Mouse (Mus musculus): Measurements from ENCODE around the gene Tmem135. TPM values are rescaled to one million over a fixed set of nuclear protein-coding genes. Genes with fewer than 3 reads are reported as not detected.

Gene Tmem135
- polyA plus RNA-seq (2015; fragmentation: Nextera tagmentation; extraction: Ambion mirVana): 12.4 and 16.7 TPM in 2 replicates

- H3K9me3 ChIP-seq (replicated peaks): no peaks in the 10 kb centered on the region
- peak within 1 kb of the TSS; percentile 74 for H3K9ac ChIP-seq
- ATAC-seq (ENCODE audit: low read depth) (peak; percentile 94), DNase-seq (peak; percentile 77)
- peak within 1 kb of the TSS; percentile 87 for H3K4me2 ChIP-seq
- H3K4me1 ChIP-seq (replicated peaks): peaks cover 26% of the 10 kb centered on the region
- H3K27ac ChIP-seq: peak within 1 kb of the TSS; percentile 57
- peaks cover 6% of the 10 kb centered on the region; the same call in 1 of the 2 replicates for H3K36me3 ChIP-seq
- peak within 1 kb of the TSS; percentile 67 for H3K4me3 ChIP-seq (replicated peaks)
- under 1% methylated on average over 59 of the region's 62 CpGs for WGBS (ENCODE audit: insufficient replicate concordance)
- H3K27me3 ChIP-seq: peaks cover 56% of the 10 kb centered on the region
Observed at GRCm38 (mm10) chr7:89404081-89404733, at the start of gene Tmem135, which contains the start of gene Fzd4. Tmem135 (minus strand) TSS chr7:89404222. Fzd4 (plus strand) TSS chr7:89404355.

GRCm38 (mm10) chr7:89450312-89450711 is 46.3 kb upstream of the Tmem135 start:
- WGBS (ENCODE audit: insufficient replicate concordance): 42% methylated on average over 2 of the region's 2 CpGs
- H3K27ac ChIP-seq: no peak overlapping the region
- H3K9me3 ChIP-seq (replicated peaks): no peaks in the 10 kb centered on the region
- H3K4me3 ChIP-seq (replicated peaks): no peak overlapping the region
- ATAC-seq (ENCODE audit: low read depth) (no peak), DNase-seq (no peak)
- no peak overlapping the region for H3K4me2 ChIP-seq
- no peak overlapping the region for H3K9ac ChIP-seq
- H3K36me3 ChIP-seq: no peaks in the 10 kb centered on the region
- H3K4me1 ChIP-seq (replicated peaks): no peaks in the 10 kb centered on the region
- no peaks in the 10 kb centered on the region for H3K27me3 ChIP-seq

GRCm38 (mm10) chr7:89445137-89445536 is 41.1 kb upstream of the Tmem135 start:
- DNase-seq (no peak), ATAC-seq (ENCODE audit: low read depth) (no peak)
- H3K4me1 ChIP-seq (replicated peaks): no peaks in the 10 kb centered on the region
- no peaks in the 10 kb centered on the region for H3K27me3 ChIP-seq
- H3K4me3 ChIP-seq (replicated peaks): no peak overlapping the region
- no peak overlapping the region for H3K4me2 ChIP-seq
- no peaks in the 10 kb centered on the region for H3K9me3 ChIP-seq (replicated peaks)
- H3K27ac ChIP-seq: no peak overlapping the region
- WGBS (ENCODE audit: insufficient replicate concordance): 52% methylated on average over 4 of the region's 4 CpGs
- H3K36me3 ChIP-seq: no peaks in the 10 kb centered on the region
- no peak overlapping the region for H3K9ac ChIP-seq

- Histone ChIP-seq H3K9ac (no peak overlapping the region), H3K36me3 (no peaks in the 10 kb centered on the region), H3K27ac (no peak overlapping the region), H3K9me3 (replicated peaks) (no peaks in the 10 kb centered on the region), H3K4me1 (replicated peaks) (no peaks in the 10 kb centered on the region), H3K4me2 (no peak overlapping the region), H3K4me3 (replicated peaks) (no peak overlapping the region), H3K27me3 (no peaks in the 10 kb centered on the region)
- ATAC-seq (ENCODE audit: low read depth) (no peak), DNase-seq (no peak)
- 70% methylated on average over 4 of the region's 4 CpGs for WGBS (ENCODE audit: insufficient replicate concordance)
Observed at GRCm38 (mm10) chr7:89442242-89442641, 38.2 kb upstream of the Tmem135 start.

GRCm38 (mm10) chr7:89441291-89441690 is 37.3 kb upstream of the Tmem135 start:
- no peak overlapping the region for H3K4me2 ChIP-seq
- no peaks in the 10 kb centered on the region for H3K36me3 ChIP-seq
- no peaks in the 10 kb centered on the region for H3K4me1 ChIP-seq (replicated peaks)
- no peaks in the 10 kb centered on the region for H3K27me3 ChIP-seq
- no peak overlapping the region for H3K4me3 ChIP-seq (replicated peaks)
- ATAC-seq (ENCODE audit: low read depth): no peak
- no peak for DNase-seq
- H3K9ac ChIP-seq: no peak overlapping the region
- 48% methylated on average over 7 of the region's 7 CpGs for WGBS (ENCODE audit: insufficient replicate concordance)
- H3K9me3 ChIP-seq (replicated peaks): no peaks in the 10 kb centered on the region
- H3K27ac ChIP-seq: no peak overlapping the region

GRCm38 (mm10) chr7:89437589-89437988 is 33.6 kb upstream of the Tmem135 start:
- Histone ChIP-seq H3K27me3 (no peaks in the 10 kb centered on the region), H3K27ac (no peak overlapping the region), H3K9ac (no peak overlapping the region), H3K4me3 (replicated peaks) (no peak overlapping the region), H3K9me3 (replicated peaks) (no peaks in the 10 kb centered on the region), H3K4me1 (replicated peaks) (no peaks in the 10 kb centered on the region), H3K36me3 (no peaks in the 10 kb centered on the region), H3K4me2 (no peak overlapping the region)
- WGBS (ENCODE audit: insufficient replicate concordance): 36% methylated on average over 4 of the region's 4 CpGs
- DNase-seq: no peak
- ATAC-seq (ENCODE audit: low read depth): no peak

- Histone ChIP-seq H3K4me3 (replicated peaks) (no peak overlapping the region), H3K27ac (no peak overlapping the region), H3K36me3 (no peaks in the 10 kb centered on the region), H3K4me2 (no peak overlapping the region), H3K9me3 (replicated peaks) (no peaks in the 10 kb centered on the region), H3K9ac (no peak overlapping the region), H3K4me1 (replicated peaks) (no peaks in the 10 kb centered on the region), H3K27me3 (no peaks in the 10 kb centered on the region)
- WGBS (ENCODE audit: insufficient replicate concordance): 61% methylated on average over 5 of the region's 5 CpGs
- ATAC-seq (ENCODE audit: low read depth) (no peak), DNase-seq (no peak)
Observed at GRCm38 (mm10) chr7:89436404-89436803, 32.4 kb upstream of the Tmem135 start.

GRCm38 (mm10) chr7:89433893-89434616 is 30.0 kb upstream of the Tmem135 start:
- ATAC-seq (ENCODE audit: low read depth): no peak
- no peaks in the 10 kb centered on the region for H3K36me3 ChIP-seq
- no peaks in the 10 kb centered on the region for H3K9me3 ChIP-seq (replicated peaks)
- H3K9ac ChIP-seq: no peak overlapping the region
- no peak for DNase-seq
- no peak overlapping the region for H3K4me2 ChIP-seq
- no peaks in the 10 kb centered on the region for H3K4me1 ChIP-seq (replicated peaks)
- no peaks in the 10 kb centered on the region for H3K27me3 ChIP-seq
- no peak overlapping the region for H3K4me3 ChIP-seq (replicated peaks)
- WGBS (ENCODE audit: insufficient replicate concordance): 36% methylated on average over 8 of the region's 8 CpGs
- no peak overlapping the region for H3K27ac ChIP-seq

- H3K4me3 ChIP-seq (replicated peaks): no peak overlapping the region
- H3K27ac ChIP-seq: no peak overlapping the region
- no peaks in the 10 kb centered on the region for H3K4me1 ChIP-seq (replicated peaks)
- H3K9me3 ChIP-seq (replicated peaks): no peaks in the 10 kb centered on the region
- no peak overlapping the region for H3K9ac ChIP-seq
- ATAC-seq (ENCODE audit: low read depth): no peak
- H3K27me3 ChIP-seq: no peaks in the 10 kb centered on the region
- 57% methylated on average over 9 of the region's 9 CpGs for WGBS (ENCODE audit: insufficient replicate concordance)
- H3K4me2 ChIP-seq: no peak overlapping the region
- no peak for DNase-seq
- no peaks in the 10 kb centered on the region for H3K36me3 ChIP-seq
Observed at GRCm38 (mm10) chr7:89433193-89433892, 29.3 kb upstream of the Tmem135 start.

- Histone ChIP-seq H3K9me3 (replicated peaks) (no peaks in the 10 kb centered on the region), H3K4me1 (replicated peaks) (0 out of 2 replicates have a peak, but pooled peaks cover 4% of the 10 kb centered on the region), H3K4me2 (no peak overlapping the region), H3K9ac (no peak overlapping the region), H3K27me3 (no peaks in the 10 kb centered on the region), H3K27ac (no peak overlapping the region), H3K4me3 (replicated peaks) (no peak overlapping the region), H3K36me3 (no peaks in the 10 kb centered on the region)
- ATAC-seq (ENCODE audit: low read depth) (no peak), DNase-seq (no peak)
- 58% methylated on average over 2 of the region's 2 CpGs for WGBS (ENCODE audit: insufficient replicate concordance)
Observed at GRCm38 (mm10) chr7:89431185-89431584, 27.2 kb upstream of the Tmem135 start.

- no peak for ATAC-seq (ENCODE audit: low read depth)
- H3K27ac ChIP-seq: no peak overlapping the region
- DNase-seq: no peak
Observed at GRCm38 (mm10) chr7:89429326-89429725, 25.3 kb upstream of the Tmem135 start.

More at GRCm38 (mm10) chr7:89429326-89429725, 25.3 kb upstream of the Tmem135 start:
- Histone ChIP-seq H3K4me1 (replicated peaks) (0 out of 2 replicates have a peak, but pooled peaks cover 4% of the 10 kb centered on the region), H3K4me3 (replicated peaks) (no peak overlapping the region), H3K27me3 (no peaks in the 10 kb centered on the region), H3K36me3 (no peaks in the 10 kb centered on the region), H3K9ac (no peak overlapping the region), H3K4me2 (no peak overlapping the region), H3K9me3 (replicated peaks) (no peaks in the 10 kb centered on the region)
- WGBS (ENCODE audit: insufficient replicate concordance): 50% methylated on average over 1 of the region's 1 CpGs

All from liver, embryonic 13.5 days (tissue).